Mouse (Mus musculus) hindbrain, postnatal 0 days (tissue): ENCODE measurements around the gene Slc1a3. TPM values are rescaled to one million over a fixed set of nuclear protein-coding genes. Genes with fewer than 3 reads are reported as not detected.

Source experiments
- ATAC-seq: fragments of 200-750 bp; cut with Nextera tagmentation; 2 replicates; pipeline ENCODE4 v1.8.0; 2017; ENCODE audit warnings: mild to moderate bottlenecking, moderate TSS enrichment, moderate library complexity
- DNase-seq: peaks from one replicate; pipeline ENCODE4 v3.0.0-alpha.2; 2015; ENCODE audit warnings: low spot score
- H3K27ac ChIP-seq: fragments of 300-500 bp; sonication (generic); 2 replicates; pipeline ENCODE4 v1.5.1; 2014; ENCODE audit warnings: mild to moderate bottlenecking
- H3K27me3 ChIP-seq: fragments of 300-500 bp; sonication (generic); 2 replicates; pipeline ENCODE4 v1.6.1; 2014; ENCODE audit warnings: low read length, mixed read lengths; ENCODE audit not compliant: insufficient read depth
- H3K36me3 ChIP-seq: fragments of 300-500 bp; sonication (generic); 2 replicates; pipeline ENCODE4 v1.6.1; 2014; ENCODE audit warnings: low read length, mixed read lengths; ENCODE audit not compliant: insufficient read depth
- H3K4me1 ChIP-seq: fragments of 300-500 bp; sonication (generic); 2 replicates; pipeline ENCODE4 v1.6.1; 2014; ENCODE audit warnings: antibody characterized with exemption, low read length, mixed read lengths; ENCODE audit not compliant: insufficient read depth
- H3K4me2 ChIP-seq: fragments of 300-500 bp; sonication (generic); 2 replicates; pipeline ENCODE4 v1.6.1; 2014; ENCODE audit warnings: low read depth, mild to moderate bottlenecking, low read length, moderate library complexity, mixed read lengths
- H3K4me3 ChIP-seq: fragments of 300-500 bp; sonication (generic); 2 replicates; pipeline ENCODE4 v1.5.1; 2014; ENCODE audit warnings: low read length
- H3K9ac ChIP-seq: fragments of 300-500 bp; sonication (generic); replicated peaks from 2 replicates; pipeline ENCODE4 v1.6.1; 2014; ENCODE audit warnings: mild to moderate bottlenecking, low read length, moderate library complexity, mixed read lengths
- H3K9me3 ChIP-seq: fragments of 300-500 bp; sonication (generic); 2 replicates; pipeline ENCODE4 v1.6.1; 2016; ENCODE audit warnings: low read length, mixed read lengths
- CTCF ChIP-seq: IDR thresholded peaks from 2 replicates; pipeline ENCODE4 v1.5.1; 2016; ENCODE audit warnings: antibody characterized with exemption, control low read depth, low read depth
- WGBS: fragments of 180-500 bp; shearing (Covaris S2); extraction: QIAGEN DNeasy Blood & Tissue Kit; methylation state at CpG from one replicate; pipeline ENCODE4 v1.1.7; 2014; 5-methylcytosine and 5-hydroxymethylcytosine counted together
- polyA plus RNA-seq: library from polyadenylated mRNA; unstranded; fragments of >200 nt; fragmentation: Nextera tagmentation; extraction: Ambion mirVana; gene quantifications from 2 replicates; pipeline ENCODE4 v1.2.1, GENCODE M21; 2015
- total RNA-seq: library from RNA; depleted of rRNA; stranded (reverse); fragments of >200 nt; gene quantifications from 2 replicates; pipeline ENCODE4 v1.2.3, GENCODE M21; 2014

Slc1a3 gene
- total and polyA plus RNA-seq, 2 experiments from 2014 or later, result 288 to 320 TPM

DNA sequence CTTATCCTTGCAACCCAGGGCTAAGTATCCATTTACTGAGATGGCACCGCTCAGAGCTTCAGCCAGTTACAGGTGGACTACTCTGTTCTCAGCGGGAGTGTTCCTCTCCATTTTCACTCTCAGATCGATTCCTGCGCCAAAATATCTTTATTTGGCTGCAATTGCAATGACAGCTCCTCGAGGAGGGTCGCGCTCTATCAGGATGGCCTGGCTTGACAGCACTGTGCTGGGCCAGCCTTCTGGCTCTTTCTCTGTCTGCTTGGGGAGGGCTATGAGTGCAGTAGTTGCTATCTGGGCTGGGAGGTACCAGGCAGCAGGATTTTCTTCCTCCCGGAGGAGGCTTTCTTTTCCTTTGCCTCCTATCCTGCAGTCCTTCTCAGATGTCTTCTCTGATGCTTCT lies 57.9 kb downstream of the Slc1a3 start:
- ATAC-seq (peak; percentile 81), DNase-seq (no peak)
- no peak overlapping the region for H3K27ac ChIP-seq
- H3K4me1 ChIP-seq, result 0 out of 2 replicates have a peak, but pooled peaks cover 4% of the 10 kb centered on the region
- H3K9me3 ChIP-seq, result no peaks in the 10 kb centered on the region
- no peak overlapping the region for H3K4me2 ChIP-seq
- TF ChIP-seq CTCF, result no peak
- H3K9ac ChIP-seq, result no peak overlapping the region
- no peak overlapping the region for H3K4me3 ChIP-seq
- H3K27me3 ChIP-seq, result no peaks in the 10 kb centered on the region
- 66% methylated on average over 8 of the region's 8 CpGs for WGBS
- no peaks in the 10 kb centered on the region for H3K36me3 ChIP-seq

DNA sequence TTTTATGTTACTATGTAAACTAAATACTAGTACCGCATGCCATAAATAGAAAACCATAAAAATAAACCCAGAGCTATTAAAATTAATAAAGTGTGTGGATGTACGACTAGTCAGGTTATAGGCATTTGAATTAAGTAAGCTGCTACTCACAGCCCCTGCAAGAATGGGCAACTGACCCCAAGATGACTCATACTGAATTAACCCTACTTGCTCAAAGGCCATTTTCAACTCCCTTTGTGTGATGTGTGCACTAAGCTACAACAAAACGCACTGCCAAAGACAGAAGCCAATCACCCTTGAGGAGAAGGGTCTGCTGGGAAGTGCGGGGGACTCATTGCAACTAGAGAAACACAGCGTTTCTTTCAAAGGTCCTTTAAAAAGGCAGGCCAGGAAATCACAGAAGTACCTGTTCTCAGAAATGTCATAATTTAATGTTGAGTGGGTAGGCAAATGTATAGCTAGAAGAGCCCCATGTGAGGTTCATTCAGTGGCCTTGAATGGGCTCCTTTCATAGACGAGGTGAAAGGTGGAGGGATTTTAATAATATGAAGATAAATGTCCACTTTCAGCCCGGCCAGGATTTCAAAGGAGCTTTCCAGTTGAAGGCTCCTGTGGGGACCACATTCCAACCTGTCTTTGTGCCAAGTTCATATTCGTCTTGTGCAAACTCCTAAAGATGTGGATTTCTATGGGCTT lies 66.4 kb downstream of the Slc1a3 start:
- no peaks in the 10 kb centered on the region for H3K27me3 ChIP-seq
- no peaks in the 10 kb centered on the region for H3K9me3 ChIP-seq
- DNase-seq (no peak), ATAC-seq (no peak)
- H3K27ac ChIP-seq, result no peak overlapping the region
- H3K4me2 ChIP-seq, result no peak overlapping the region
- H3K36me3 ChIP-seq, result peaks cover 3% of the 10 kb centered on the region; the same call in 1 of the 2 replicates
- no peak for TF ChIP-seq CTCF
- H3K4me1 ChIP-seq, result no peaks in the 10 kb centered on the region
- H3K4me3 ChIP-seq, result no peak overlapping the region
- WGBS, result 45% methylated on average over 8 of the region's 8 CpGs
- no peak overlapping the region for H3K9ac ChIP-seq

DNA sequence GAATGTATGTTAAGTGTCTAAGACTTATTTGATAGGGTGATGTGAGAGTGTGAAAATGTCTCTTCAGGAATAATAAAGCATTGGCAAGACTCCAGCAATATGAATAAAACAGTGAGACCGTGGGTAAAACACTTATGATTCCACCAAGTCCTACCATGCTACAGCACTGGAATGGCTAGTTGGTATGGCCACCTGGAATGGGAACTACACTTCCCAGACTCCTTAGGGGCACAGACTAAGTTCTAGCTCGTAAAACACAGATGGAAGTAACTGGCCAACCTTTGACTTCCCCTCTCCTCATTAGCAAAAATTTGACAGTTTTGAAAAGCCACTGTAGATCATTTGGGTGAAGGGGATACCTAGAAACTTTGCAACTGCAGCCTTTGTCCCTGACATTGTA lies 70.7 kb downstream of the Slc1a3 start:
- Histone ChIP-seq H3K27me3 (no peaks in the 10 kb centered on the region), H3K4me3 (no peak overlapping the region), H3K9me3 (no peaks in the 10 kb centered on the region), H3K9ac (no peak overlapping the region), H3K4me1 (no peaks in the 10 kb centered on the region), H3K36me3 (peaks cover 3% of the 10 kb centered on the region; the same call in 1 of the 2 replicates), H3K4me2 (no peak overlapping the region), H3K27ac (no peak overlapping the region)
- no peak for TF ChIP-seq CTCF
- DNase-seq (no peak), ATAC-seq (no peak)
- WGBS, result 82% methylated on average over 2 of the region's 2 CpGs

DNA sequence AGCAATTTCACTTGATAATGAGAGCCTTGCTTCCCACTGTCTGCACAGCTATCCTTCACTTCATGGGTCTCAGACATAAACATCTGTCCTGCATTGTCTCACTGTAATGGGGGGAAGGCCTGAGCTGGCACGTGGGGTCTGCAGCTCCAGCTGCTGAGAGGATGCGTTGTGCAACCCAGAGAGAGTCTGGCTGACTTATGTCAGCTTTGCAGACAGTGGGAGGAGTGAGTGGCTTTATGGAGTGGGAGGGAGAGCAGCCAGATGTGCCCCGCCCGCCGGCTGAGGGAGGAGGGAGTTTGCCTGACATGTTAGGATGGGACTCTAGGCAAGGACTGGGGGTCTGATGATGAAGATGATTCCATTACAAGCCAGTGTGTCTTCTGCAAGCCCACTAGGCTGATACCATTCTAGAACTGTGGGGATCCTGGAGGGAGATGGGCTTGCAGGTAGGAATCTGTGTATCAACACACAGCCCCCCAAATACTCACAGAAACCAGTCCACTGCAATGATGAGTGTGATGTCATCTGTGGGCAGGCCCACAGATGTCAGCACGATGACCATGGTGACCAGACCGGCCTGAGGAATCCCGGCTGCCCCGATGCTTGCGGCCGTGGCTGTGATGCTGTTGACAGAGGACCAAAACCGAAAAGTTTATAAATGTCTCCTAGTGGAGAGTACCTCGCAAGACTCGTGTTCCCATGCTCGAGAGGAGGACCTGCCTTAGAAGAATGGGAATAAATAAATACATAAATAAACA lies 71.8 kb downstream of the Slc1a3 start:
- no peak overlapping the region for H3K4me3 ChIP-seq
- H3K9ac ChIP-seq, result no peak overlapping the region
- WGBS, result 91% methylated on average over 15 of the region's 15 CpGs
- H3K27ac ChIP-seq, result no peak overlapping the region
- no peaks in the 10 kb centered on the region; the same call in 1 of the 2 replicates for H3K4me1 ChIP-seq
- ATAC-seq (no peak), DNase-seq (no peak)
- TF ChIP-seq CTCF, result no peak
- no peaks in the 10 kb centered on the region for H3K9me3 ChIP-seq
- H3K4me2 ChIP-seq, result no peak overlapping the region
- peaks cover 3% of the 10 kb centered on the region; the same call in 1 of the 2 replicates for H3K36me3 ChIP-seq
- H3K27me3 ChIP-seq, result no peaks in the 10 kb centered on the region

- no peak overlapping the region for H3K27ac ChIP-seq
- no peak for ATAC-seq
- 91% methylated on average over 2 of the region's 2 CpGs for WGBS
These were observed 73.3 kb downstream of the Slc1a3 start for GRCm38 (mm10) chr15:8637283-8637682.

DNA sequence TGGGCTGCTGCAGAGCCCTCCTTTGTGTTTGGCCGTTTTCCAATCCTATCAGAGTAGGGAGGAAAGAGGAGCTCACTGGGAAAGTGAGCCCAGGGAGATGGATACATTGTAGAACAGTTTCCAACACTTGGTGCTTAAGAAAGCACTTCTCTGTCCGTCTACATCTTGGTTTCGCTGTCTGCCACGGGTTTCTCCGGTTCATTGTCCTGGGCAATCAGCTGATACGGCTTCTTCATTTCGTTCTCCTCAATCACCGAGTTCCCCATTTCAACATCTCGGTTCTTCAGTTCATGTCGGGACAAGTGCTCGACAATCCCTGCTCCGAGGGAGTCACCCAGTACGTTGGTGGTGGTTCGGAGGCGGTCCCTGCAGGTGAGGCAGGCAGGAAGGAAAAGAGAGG lies 74.6 kb downstream of the Slc1a3 start:
- no peak for TF ChIP-seq CTCF
- Histone ChIP-seq H3K27ac (no peak overlapping the region), H3K9me3 (no peaks in the 10 kb centered on the region), H3K4me2 (no peak overlapping the region), H3K36me3 (no peaks in the 10 kb centered on the region), H3K9ac (no peak overlapping the region), H3K4me1 (peaks cover 5% of the 10 kb centered on the region; the same call in 1 of the 2 replicates), H3K4me3 (no peak overlapping the region), H3K27me3 (no peaks in the 10 kb centered on the region)
- DNase-seq (no peak), ATAC-seq (no peak)
- WGBS, result 91% methylated on average over 15 of the region's 15 CpGs

More at GRCm38 (mm10) chr15:8637283-8637682, 73.3 kb downstream of the Slc1a3 start:
- TF ChIP-seq CTCF, result no peak
- H3K4me3 ChIP-seq, result no peak overlapping the region
- DNase-seq, result no peak
- H3K27me3 ChIP-seq, result no peaks in the 10 kb centered on the region
- peaks cover under 1% of the 10 kb centered on the region; the same call in 1 of the 2 replicates for H3K4me1 ChIP-seq
- H3K9ac ChIP-seq, result no peak overlapping the region
- H3K36me3 ChIP-seq, result no peaks in the 10 kb centered on the region
- no peaks in the 10 kb centered on the region for H3K9me3 ChIP-seq
- no peak overlapping the region for H3K4me2 ChIP-seq
